Mouse (Mus musculus) neural tube, embryonic 14.5 days (tissue): ENCODE measurements around the gene Arhgap18. TPM values are rescaled to one million over a fixed set of nuclear protein-coding genes. Genes with fewer than 3 reads are reported as not detected.
A peak's percentile ranks its signal among the peaks of the same experiment; 100 is the strongest.

Experiments used
- ATAC-seq: fragments of 200-750 bp; cut with Nextera tagmentation; 2 replicates; pipeline ENCODE4 v1.8.0; 2017; ENCODE audit warnings: low read depth, mild to moderate bottlenecking, moderate TSS enrichment, moderate library complexity
- H3K27ac ChIP-seq: fragments of 300-500 bp; sonication (generic); 2 replicates; pipeline ENCODE4 v1.5.1; 2014; ENCODE audit warnings: low read depth, mild to moderate bottlenecking, control low read depth, low read length, moderate library complexity, mixed read lengths
- H3K27me3 ChIP-seq: fragments of 300-500 bp; sonication (generic); 2 replicates; pipeline ENCODE4 v1.6.1; 2014; ENCODE audit warnings: low read length; ENCODE audit not compliant: control insufficient read depth, insufficient read depth
- H3K36me3 ChIP-seq: fragments of 300-500 bp; sonication (generic); 2 replicates; pipeline ENCODE4 v1.6.1; 2014; ENCODE audit warnings: low read length, mixed read lengths; ENCODE audit not compliant: control insufficient read depth, insufficient read depth
- H3K4me1 ChIP-seq: fragments of 300-500 bp; sonication (generic); 2 replicates; pipeline ENCODE4 v1.6.1; 2014; ENCODE audit warnings: low read length; ENCODE audit not compliant: control insufficient read depth, insufficient read depth
- H3K4me2 ChIP-seq: fragments of 300-500 bp; sonication (generic); 2 replicates; pipeline ENCODE4 v1.6.1; 2014; ENCODE audit warnings: mild to moderate bottlenecking, low read depth, low read length, control low read depth
- H3K4me3 ChIP-seq: fragments of 300-500 bp; sonication (generic); 2 replicates; pipeline ENCODE4 v1.5.1; 2014; ENCODE audit warnings: low read depth, low read length, control low read depth, mixed read lengths
- H3K9ac ChIP-seq: fragments of 300-500 bp; sonication (generic); replicated peaks from 2 replicates; pipeline ENCODE4 v1.6.1; 2014; ENCODE audit warnings: low read depth, mild to moderate bottlenecking, control low read depth, low read length, mixed read lengths
- H3K9me3 ChIP-seq: fragments of 300-500 bp; sonication (generic); 2 replicates; pipeline ENCODE4 v1.6.1; 2016; ENCODE audit warnings: low read length; ENCODE audit not compliant: control insufficient read depth
- WGBS: fragments of 180-500 bp; shearing (Covaris S2); extraction: QIAGEN DNeasy Blood & Tissue Kit; methylation state at CpG from one replicate; pipeline ENCODE4 v1.1.7; 2014; 5-methylcytosine and 5-hydroxymethylcytosine counted together
- polyA plus RNA-seq: library from polyadenylated mRNA; unstranded; fragments of >200 nt; fragmentation: Nextera tagmentation; extraction: Ambion mirVana; gene quantifications from 2 replicates; pipeline ENCODE4 v1.2.1, GENCODE M21; 2014

Arhgap18 gene
- polyA plus RNA-seq, 1 experiment from 2014 or later = 10.0 TPM

GRCm38 (mm10) chr10:26772624-26773540 is 19.7 kb downstream of the Arhgap18 start:
- under 1% methylated on average over 22 of the region's 22 CpGs for WGBS
- no peaks in the 10 kb centered on the region for H3K9me3 ChIP-seq

GRCm38 (mm10) chr10:26773541-26773940 is 20.3 kb downstream of the Arhgap18 start:
- Histone ChIP-seq H3K27me3 (no peaks in the 10 kb centered on the region), H3K9ac (no peak overlapping the region), H3K9me3 (no peaks in the 10 kb centered on the region), H3K4me1 (0 out of 2 replicates have a peak, but pooled peaks cover 2% of the 10 kb centered on the region), H3K4me2 (peak overlapping the region; percentile 95; the same call in 1 of the 2 replicates), H3K36me3 (no peaks in the 10 kb centered on the region), H3K4me3 (peak overlapping the region; percentile 52; the same call in 1 of the 2 replicates), H3K27ac (no peak overlapping the region)
- ATAC-seq = no peak
- WGBS = 45% methylated on average over 5 of the region's 5 CpGs

More at GRCm38 (mm10) chr10:26772624-26773540, 19.7 kb downstream of the Arhgap18 start:
- peak; percentile 87 for ATAC-seq
- Histone ChIP-seq H3K9ac (peak overlapping the region; percentile 50), H3K4me3 (peak overlapping the region; percentile 52), H3K4me1 (0 out of 2 replicates have a peak, but pooled peaks cover 2% of the 10 kb centered on the region), H3K27me3 (no peaks in the 10 kb centered on the region), H3K36me3 (no peaks in the 10 kb centered on the region), H3K27ac (peak overlapping the region; percentile 83), H3K4me2 (peak overlapping the region; percentile 95)

GRCm38 (mm10) chr10:26774266-26774665 is 21.0 kb downstream of the Arhgap18 start:
- ATAC-seq = no peak
- H3K36me3 ChIP-seq = no peaks in the 10 kb centered on the region
- H3K9ac ChIP-seq = no peak overlapping the region
- H3K4me1 ChIP-seq = 0 out of 2 replicates have a peak, but pooled peaks cover 2% of the 10 kb centered on the region
- no peak overlapping the region for H3K27ac ChIP-seq
- no peaks in the 10 kb centered on the region for H3K9me3 ChIP-seq
- no peaks in the 10 kb centered on the region for H3K27me3 ChIP-seq
- H3K4me3 ChIP-seq = no peak overlapping the region
- WGBS = 65% methylated on average over 1 of the region's 1 CpGs
- H3K4me2 ChIP-seq = peak overlapping the region; percentile 95; the same call in 1 of the 2 replicates

- Histone ChIP-seq H3K4me2 (no peak overlapping the region), H3K27ac (no peak overlapping the region), H3K36me3 (no peaks in the 10 kb centered on the region), H3K9me3 (no peaks in the 10 kb centered on the region), H3K27me3 (no peaks in the 10 kb centered on the region), H3K4me3 (no peak overlapping the region), H3K4me1 (0 out of 2 replicates have a peak, but pooled peaks cover 5% of the 10 kb centered on the region), H3K9ac (no peak overlapping the region)
- ATAC-seq = no peak
Observed at GRCm38 (mm10) chr10:26776443-26776842, 23.2 kb downstream of the Arhgap18 start.

- 0 out of 2 replicates have a peak, but pooled peaks cover 3% of the 10 kb centered on the region for H3K4me1 ChIP-seq
- no peak overlapping the region for H3K9ac ChIP-seq
- H3K27ac ChIP-seq = no peak overlapping the region
- no peaks in the 10 kb centered on the region for H3K27me3 ChIP-seq
- H3K4me2 ChIP-seq = no peak overlapping the region
- no peak for ATAC-seq
- 73% methylated on average over 3 of the region's 3 CpGs for WGBS
- no peaks in the 10 kb centered on the region for H3K36me3 ChIP-seq
- no peaks in the 10 kb centered on the region for H3K9me3 ChIP-seq
- H3K4me3 ChIP-seq = no peak overlapping the region
Observed at GRCm38 (mm10) chr10:26780581-26780980, 27.4 kb downstream of the Arhgap18 start.

- H3K4me3 ChIP-seq = no peak overlapping the region
- no peaks in the 10 kb centered on the region for H3K27me3 ChIP-seq
- H3K4me1 ChIP-seq = no peaks in the 10 kb centered on the region
- no peak overlapping the region for H3K4me2 ChIP-seq
- no peak for ATAC-seq
- H3K9me3 ChIP-seq = no peaks in the 10 kb centered on the region
- no peak overlapping the region for H3K9ac ChIP-seq
- no peaks in the 10 kb centered on the region for H3K36me3 ChIP-seq
- no peak overlapping the region for H3K27ac ChIP-seq
- WGBS = 89% methylated on average over 2 of the region's 2 CpGs
Observed at GRCm38 (mm10) chr10:26789680-26790079, 36.5 kb downstream of the Arhgap18 start.

GRCm38 (mm10) chr10:26791810-26792209 is 38.6 kb downstream of the Arhgap18 start:
- H3K36me3 ChIP-seq = no peaks in the 10 kb centered on the region
- H3K27me3 ChIP-seq = no peaks in the 10 kb centered on the region
- no peaks in the 10 kb centered on the region for H3K9me3 ChIP-seq
- WGBS = 92% methylated on average over 3 of the region's 3 CpGs
- H3K4me3 ChIP-seq = no peak overlapping the region
- no peak for ATAC-seq
- no peak overlapping the region for H3K27ac ChIP-seq
- no peak overlapping the region for H3K4me2 ChIP-seq
- no peaks in the 10 kb centered on the region for H3K4me1 ChIP-seq
- no peak overlapping the region for H3K9ac ChIP-seq

- ATAC-seq = no peak
- WGBS = 88% methylated on average over 8 of the region's 8 CpGs
Observed at GRCm38 (mm10) chr10:26793013-26793412, 39.8 kb downstream of the Arhgap18 start.

More at GRCm38 (mm10) chr10:26793013-26793412, 39.8 kb downstream of the Arhgap18 start:
- Histone ChIP-seq H3K36me3 (no peaks in the 10 kb centered on the region), H3K9ac (no peak overlapping the region), H3K4me2 (no peak overlapping the region), H3K27ac (no peak overlapping the region), H3K4me3 (no peak overlapping the region), H3K27me3 (no peaks in the 10 kb centered on the region), H3K9me3 (no peaks in the 10 kb centered on the region), H3K4me1 (no peaks in the 10 kb centered on the region)
